Mouse (Mus musculus): Measurements from ENCODE around the gene Ctnnbip1.

DNA sequence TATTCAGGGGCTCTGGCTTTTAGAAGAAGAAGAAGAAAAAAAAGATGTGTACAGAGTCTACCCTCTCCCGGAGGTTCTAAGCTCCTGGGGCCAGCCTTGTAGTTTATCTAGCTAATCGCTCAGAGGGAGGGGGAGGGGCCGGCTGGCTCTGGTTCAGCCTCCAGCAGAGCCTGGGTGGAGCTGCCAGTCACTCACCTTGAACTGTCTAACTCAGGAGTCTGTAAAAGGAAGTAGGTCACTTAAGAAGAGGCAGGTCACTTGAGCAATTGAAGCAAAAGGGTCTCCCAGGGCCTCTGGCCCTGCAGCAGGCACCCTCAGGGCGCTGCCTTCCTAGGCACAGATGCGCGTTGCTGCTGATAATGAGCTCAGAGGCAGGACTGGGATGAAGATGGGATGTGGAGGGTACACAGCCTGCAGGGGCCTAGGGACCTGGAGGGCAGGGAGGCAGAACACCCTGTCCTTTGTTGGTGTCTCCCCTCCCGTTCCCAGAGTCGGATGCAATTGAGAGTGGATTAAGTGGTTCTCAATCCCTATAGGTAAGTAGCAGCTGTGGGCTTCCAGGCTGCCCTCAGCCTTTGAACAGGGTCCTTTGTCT is 49.5 kb downstream of the Ctnnbip1 start:
- TF ChIP-seq POLR2A (IDR thresholded peaks at IDR 0.05; ENCODE audit: extremely low read depth, insufficient read depth, low read length) (no peak), CTCF (IDR thresholded peaks at IDR 0.05; ENCODE audit: extremely low read depth, insufficient read depth, low read length) (no peak)

All from cortical plate, adult 2 months (tissue).